Mouse (Mus musculus): ENCODE data around the gene Bach1. TPM values are rescaled to one million over a fixed set of nuclear protein-coding genes. Genes with fewer than 3 reads are reported as not detected.

The Bach1 gene
- polyA plus RNA-seq, 1 experiment from 2014 or later: 13.1 TPM

DNA sequence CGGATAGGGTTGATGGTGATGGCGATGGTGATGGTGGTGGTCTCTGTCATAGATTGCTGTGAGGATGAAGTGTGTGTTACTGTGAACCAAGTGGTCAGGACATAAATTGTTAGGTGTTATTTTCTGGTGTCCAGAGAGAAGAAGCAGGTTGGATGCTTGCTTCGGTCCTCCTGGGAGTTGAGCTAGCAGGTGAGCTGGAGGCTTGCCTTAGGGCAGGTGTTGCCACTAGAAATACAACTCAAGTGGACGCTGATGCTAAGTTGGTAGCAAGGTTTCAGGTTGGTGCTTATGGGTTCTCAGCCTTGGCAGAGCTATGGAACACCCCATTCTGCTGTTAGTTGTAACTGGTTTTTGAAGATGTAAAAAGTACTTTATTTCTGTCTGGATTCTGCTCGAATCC lies 4.1 kb downstream of the Bach1 start:
- H3K4me2 ChIP-seq (replicated peaks; ENCODE audit: low read depth, low read length): peak overlapping the region; percentile 5; the same call in 1 of the 2 replicates
- H3K9ac ChIP-seq (replicated peaks; ENCODE audit: low read depth): no peak overlapping the region
- H3K27ac ChIP-seq (ENCODE audit: low read length): no peak overlapping the region
- no peak for TF ChIP-seq CTCF (IDR thresholded peaks at IDR 0.05)
- TF ChIP-seq EP300 (IDR thresholded peaks at IDR 0.05): no peak
- H3K4me3 ChIP-seq (ENCODE audit: low read depth, low read length): no peak overlapping the region
- H3K36me3 ChIP-seq (ENCODE audit: insufficient read depth, low read length): no peaks in the 10 kb centered on the region
- peaks cover 30% of the 10 kb centered on the region for H3K4me1 ChIP-seq (ENCODE audit: insufficient read depth, low read depth, low read length)
- ATAC-seq (no peak), DNase-seq (ENCODE audit: low spot score) (no peak)
- 85% methylated on average over 5 of the region's 5 CpGs for WGBS
- no peaks in the 10 kb centered on the region for H3K9me3 ChIP-seq (ENCODE audit: low read length)
- H3K27me3 ChIP-seq (replicated peaks; ENCODE audit: insufficient read depth, low read length): no peaks in the 10 kb centered on the region

DNA sequence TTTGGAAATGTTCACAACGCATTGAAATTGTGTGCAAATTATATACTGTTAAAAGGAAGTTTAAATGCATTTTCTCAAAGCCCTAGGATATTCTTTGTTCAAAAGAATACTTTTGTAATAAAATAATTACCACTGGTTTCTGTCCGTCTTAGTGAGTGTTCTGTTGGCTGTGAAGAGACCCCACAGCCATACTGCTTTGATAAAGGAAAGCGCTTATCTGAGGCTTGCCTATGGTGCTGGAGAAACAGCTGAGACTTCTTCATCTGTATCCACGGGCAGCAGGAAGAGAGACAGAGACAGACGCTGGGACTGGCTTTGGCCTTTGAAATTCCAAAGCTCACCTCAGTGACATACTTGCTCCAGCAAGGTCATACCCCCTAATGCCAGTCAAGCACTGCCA lies 5.5 kb downstream of the Bach1 start:
- no peak overlapping the region for H3K9ac ChIP-seq (replicated peaks; ENCODE audit: low read depth)
- H3K36me3 ChIP-seq (ENCODE audit: insufficient read depth, low read length): no peaks in the 10 kb centered on the region
- no peak for ATAC-seq
- peaks cover 30% of the 10 kb centered on the region for H3K4me1 ChIP-seq (ENCODE audit: insufficient read depth, low read depth, low read length)
- H3K27me3 ChIP-seq (replicated peaks; ENCODE audit: insufficient read depth, low read length): no peaks in the 10 kb centered on the region
- TF ChIP-seq EP300 (IDR thresholded peaks at IDR 0.05) (no peak), CTCF (IDR thresholded peaks at IDR 0.05) (no peak)
- WGBS: 56% methylated on average over 5 of the region's 5 CpGs
- no peaks in the 10 kb centered on the region for H3K9me3 ChIP-seq (ENCODE audit: low read length)
- no peak overlapping the region for H3K4me3 ChIP-seq (ENCODE audit: low read depth, low read length)
- no peak overlapping the region for H3K27ac ChIP-seq (ENCODE audit: low read length)
- H3K4me2 ChIP-seq (replicated peaks; ENCODE audit: low read depth, low read length): no peak overlapping the region; the same call in 1 of the 2 replicates
- DNase-seq (ENCODE audit: low spot score): no peak

DNA sequence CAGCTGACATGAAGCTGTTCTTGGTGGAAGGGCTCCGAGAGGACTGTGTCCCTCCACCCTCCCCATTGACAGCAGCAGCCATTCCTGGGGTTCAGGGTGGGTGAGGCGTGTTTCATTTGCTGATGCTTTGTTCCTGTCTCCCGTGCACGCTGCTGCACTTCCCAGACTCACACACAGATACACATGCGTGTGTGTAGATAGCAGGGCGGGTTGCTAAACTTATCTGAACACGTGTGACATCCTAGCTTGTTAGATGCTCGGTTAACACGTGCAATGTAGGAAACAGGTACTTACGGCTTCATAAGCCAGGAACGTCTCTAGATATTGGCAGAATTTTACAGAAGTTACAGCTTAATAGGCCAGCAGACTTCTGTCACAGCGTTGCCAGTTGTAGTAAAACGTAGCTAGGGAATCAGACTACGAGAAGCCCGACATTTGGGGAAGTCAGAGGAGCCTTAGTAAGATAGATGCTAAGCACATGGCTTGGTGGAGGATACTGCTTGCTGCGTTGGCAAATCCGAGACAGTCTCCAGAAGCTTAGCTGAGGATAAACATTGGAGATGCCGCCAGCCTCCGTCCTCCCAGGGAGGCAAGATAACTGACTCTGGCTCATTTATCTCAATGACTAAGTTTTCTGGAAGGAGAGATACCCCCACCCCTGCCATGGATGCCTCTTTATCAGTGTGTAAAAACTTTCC lies 7.3 kb downstream of the Bach1 start:
- no peaks in the 10 kb centered on the region for H3K36me3 ChIP-seq (ENCODE audit: insufficient read depth, low read length)
- H3K27ac ChIP-seq (ENCODE audit: low read length): no peak overlapping the region
- H3K4me2 ChIP-seq (replicated peaks; ENCODE audit: low read depth, low read length): no peak overlapping the region
- DNase-seq (ENCODE audit: low spot score) (no peak), ATAC-seq (peak; percentile 42)
- H3K9ac ChIP-seq (replicated peaks; ENCODE audit: low read depth): no peak overlapping the region
- TF ChIP-seq CTCF (IDR thresholded peaks at IDR 0.05) (no peak), EP300 (IDR thresholded peaks at IDR 0.05) (no peak)
- H3K4me3 ChIP-seq (ENCODE audit: low read depth, low read length): no peak overlapping the region
- peaks cover 34% of the 10 kb centered on the region for H3K4me1 ChIP-seq (ENCODE audit: insufficient read depth, low read depth, low read length)
- no peaks in the 10 kb centered on the region for H3K27me3 ChIP-seq (replicated peaks; ENCODE audit: insufficient read depth, low read length)
- H3K9me3 ChIP-seq (ENCODE audit: low read length): no peaks in the 10 kb centered on the region
- 39% methylated on average over 19 of the region's 19 CpGs for WGBS

GRCm38 (mm10) chr16:87707335-87707734 lies 8.6 kb downstream of the Bach1 start:
- TF ChIP-seq EP300 (IDR thresholded peaks at IDR 0.05): no peak
- no peak for TF ChIP-seq CTCF (IDR thresholded peaks at IDR 0.05)
- no peak overlapping the region for H3K4me2 ChIP-seq (replicated peaks; ENCODE audit: low read depth, low read length)
- H3K9me3 ChIP-seq (ENCODE audit: low read length): no peaks in the 10 kb centered on the region
- WGBS: 68% methylated on average over 4 of the region's 4 CpGs
- H3K36me3 ChIP-seq (ENCODE audit: insufficient read depth, low read length): no peaks in the 10 kb centered on the region
- no peak overlapping the region for H3K9ac ChIP-seq (replicated peaks; ENCODE audit: low read depth)
- no peak overlapping the region for H3K4me3 ChIP-seq (ENCODE audit: low read depth, low read length)
- peaks cover 37% of the 10 kb centered on the region for H3K4me1 ChIP-seq (ENCODE audit: insufficient read depth, low read depth, low read length)
- H3K27me3 ChIP-seq (replicated peaks; ENCODE audit: insufficient read depth, low read length): no peaks in the 10 kb centered on the region
- DNase-seq (ENCODE audit: low spot score): no peak
- no peak for ATAC-seq
- H3K27ac ChIP-seq (ENCODE audit: low read length): no peak overlapping the region

GRCm38 (mm10) chr16:87708570-87708969 lies 9.8 kb downstream of the Bach1 start:
- no peak for ATAC-seq
- Histone ChIP-seq H3K27me3 (replicated peaks; ENCODE audit: insufficient read depth, low read length) (no peaks in the 10 kb centered on the region), H3K4me3 (ENCODE audit: low read depth, low read length) (no peak overlapping the region), H3K27ac (ENCODE audit: low read length) (no peak overlapping the region), H3K36me3 (ENCODE audit: insufficient read depth, low read length) (no peaks in the 10 kb centered on the region), H3K4me1 (ENCODE audit: insufficient read depth, low read depth, low read length) (peaks cover 41% of the 10 kb centered on the region), H3K4me2 (replicated peaks; ENCODE audit: low read depth, low read length) (no peak overlapping the region), H3K9me3 (ENCODE audit: low read length) (no peaks in the 10 kb centered on the region), H3K9ac (replicated peaks; ENCODE audit: low read depth) (no peak overlapping the region)
- no peak for DNase-seq (ENCODE audit: low spot score)
- TF ChIP-seq EP300 (IDR thresholded peaks at IDR 0.05): no peak
- TF ChIP-seq CTCF (IDR thresholded peaks at IDR 0.05): no peak
- 71% methylated on average over 5 of the region's 5 CpGs for WGBS

DNA sequence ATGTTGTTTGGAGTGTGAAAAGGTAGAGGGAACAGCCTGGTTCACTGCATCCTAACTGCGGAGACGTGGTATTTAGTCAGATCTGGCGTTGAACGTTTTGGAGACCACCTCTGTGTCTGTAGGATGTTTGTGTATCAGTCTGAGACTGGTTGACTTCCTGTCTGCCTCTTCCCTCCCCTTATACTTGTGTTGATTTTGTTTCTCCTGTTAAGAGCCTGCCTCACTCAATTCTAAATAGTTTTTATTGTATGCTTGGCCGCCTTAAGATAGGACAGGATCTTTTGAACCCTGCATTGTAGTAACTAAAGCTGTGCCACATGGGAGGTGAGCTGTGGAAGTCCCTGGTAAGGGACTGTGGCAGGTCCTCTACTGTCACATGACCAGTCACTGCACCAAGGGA lies 10.4 kb downstream of the Bach1 start:
- TF ChIP-seq CTCF (IDR thresholded peaks at IDR 0.05) (no peak), EP300 (IDR thresholded peaks at IDR 0.05) (no peak)
- DNase-seq (ENCODE audit: low spot score) (no peak), ATAC-seq (no peak)
- peaks cover 41% of the 10 kb centered on the region for H3K4me1 ChIP-seq (ENCODE audit: insufficient read depth, low read depth, low read length)
- H3K9me3 ChIP-seq (ENCODE audit: low read length): no peaks in the 10 kb centered on the region
- 0 out of 2 replicates have a peak overlapping the region, but pooled peaks have one; percentile 28 for H3K27ac ChIP-seq (ENCODE audit: low read length)
- no peak overlapping the region for H3K4me2 ChIP-seq (replicated peaks; ENCODE audit: low read depth, low read length)
- no peak overlapping the region for H3K9ac ChIP-seq (replicated peaks; ENCODE audit: low read depth)
- WGBS: 24% methylated on average over 5 of the region's 5 CpGs
- H3K4me3 ChIP-seq (ENCODE audit: low read depth, low read length): no peak overlapping the region
- H3K27me3 ChIP-seq (replicated peaks; ENCODE audit: insufficient read depth, low read length): no peaks in the 10 kb centered on the region
- no peaks in the 10 kb centered on the region for H3K36me3 ChIP-seq (ENCODE audit: insufficient read depth, low read length)
